Mouse (Mus musculus) ovary, postnatal 10 days (tissue): ENCODE results near the gene Vmn2r5.
"Not testable (repeated sequence)": the region's sequence is repeated elsewhere in the genome, so short reads cannot be mapped to it uniquely, and the experiment has no call there.

Experiments used
- DNase-seq: peaks from one replicate; pipeline ENCODE4 v3.0.0; 2022; ENCODE audit warnings: low spot score

The Vmn2r5 gene

DNA sequence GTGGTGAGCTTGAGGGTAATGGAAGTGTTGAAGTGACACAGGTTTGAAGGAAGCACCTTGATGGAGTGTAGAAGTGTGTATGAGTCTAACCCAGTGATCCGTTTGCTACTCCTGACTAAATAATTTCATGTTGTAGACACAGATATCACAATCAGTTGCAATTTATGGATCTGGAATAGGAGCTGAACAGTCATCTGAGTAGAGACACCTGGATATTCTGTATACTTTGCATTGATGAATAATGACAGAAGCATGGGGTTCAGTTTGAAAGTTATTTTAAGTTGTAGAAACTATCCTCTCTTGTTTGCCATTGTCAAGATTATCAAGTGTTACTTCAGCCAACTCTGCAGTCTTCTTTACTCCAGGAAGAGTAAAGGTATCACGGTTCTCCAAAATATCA is at the start of gene Vmn2r5:
Gene Vmn2r5 (minus strand): TSS at position 101 of the 400 bp plus-strand sequence.
- not testable (repeated sequence) for DNase-seq

DNA sequence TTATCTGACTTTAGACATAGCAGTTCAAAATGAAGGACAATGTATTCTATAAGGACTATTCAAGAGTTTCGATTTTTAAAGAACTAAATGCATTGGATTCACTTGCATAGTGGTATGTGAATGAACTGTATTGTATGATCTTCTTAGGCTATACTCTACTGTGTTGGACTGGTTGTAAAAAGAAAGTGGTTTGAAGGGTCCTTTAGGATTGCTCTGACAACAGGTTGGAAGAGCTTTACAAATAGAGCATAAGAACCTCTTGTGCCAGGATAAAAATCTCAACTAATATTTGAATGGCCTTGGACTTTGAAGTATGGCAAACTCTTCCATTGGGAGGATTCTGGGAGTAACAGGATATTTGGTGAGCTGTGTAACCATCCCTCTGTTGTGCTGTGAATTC is 13.9 kb upstream of the Vmn2r5 start:
- not testable (repeated sequence) for DNase-seq
